Mouse (Mus musculus) thymus, postnatal 4 days (tissue): ENCODE data around the gene Gga1.
"Not testable (repeated sequence)": the region's sequence is repeated elsewhere in the genome, so short reads cannot be mapped to it uniquely, and the experiment has no call there.

Experiments used
- DNase-seq: peaks from one replicate; pipeline ENCODE4 v3.0.0; 2021

The Gga1 gene

GRCm38 (mm10) chr15:78845867-78846266 is 31.1 kb upstream of the Gga1 start:
- no peak for DNase-seq

- no peak for DNase-seq
Observed at GRCm38 (mm10) chr15:78846352-78846751, 30.6 kb upstream of the Gga1 start.

- DNase-seq = not testable (repeated sequence)
Observed at GRCm38 (mm10) chr15:78846805-78847204, 30.2 kb upstream of the Gga1 start.

- DNase-seq = peak; percentile 92
Observed at GRCm38 (mm10) chr15:78848467-78848866, 28.5 kb upstream of the Gga1 start.

- DNase-seq = no peak
Observed at GRCm38 (mm10) chr15:78849485-78849884, 27.5 kb upstream of the Gga1 start.

GRCm38 (mm10) chr15:78850059-78850824 is 26.7 kb upstream of the Gga1 start:
- DNase-seq = no peak

DNA sequence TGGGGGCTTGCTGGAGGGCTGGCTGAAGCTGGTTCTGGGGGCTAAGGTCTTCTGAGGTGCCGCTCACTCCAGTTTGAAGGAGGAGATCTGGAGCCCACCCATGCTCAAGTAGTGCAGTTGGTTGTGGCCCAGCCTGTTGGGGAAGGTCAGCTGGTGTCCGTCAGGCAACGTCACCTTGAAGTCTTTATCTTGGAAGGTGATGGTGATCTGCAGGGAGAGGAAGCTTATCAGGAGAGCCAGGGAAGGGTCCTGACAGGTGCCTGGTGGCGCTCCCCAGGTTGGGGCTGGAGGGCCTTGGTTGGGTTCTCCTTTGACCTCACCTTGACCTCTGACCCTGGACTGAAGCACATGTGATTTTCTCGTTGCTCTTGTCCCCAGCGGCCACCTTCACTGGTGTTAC is 26.0 kb upstream of the Gga1 start:
- no peak for DNase-seq

DNA sequence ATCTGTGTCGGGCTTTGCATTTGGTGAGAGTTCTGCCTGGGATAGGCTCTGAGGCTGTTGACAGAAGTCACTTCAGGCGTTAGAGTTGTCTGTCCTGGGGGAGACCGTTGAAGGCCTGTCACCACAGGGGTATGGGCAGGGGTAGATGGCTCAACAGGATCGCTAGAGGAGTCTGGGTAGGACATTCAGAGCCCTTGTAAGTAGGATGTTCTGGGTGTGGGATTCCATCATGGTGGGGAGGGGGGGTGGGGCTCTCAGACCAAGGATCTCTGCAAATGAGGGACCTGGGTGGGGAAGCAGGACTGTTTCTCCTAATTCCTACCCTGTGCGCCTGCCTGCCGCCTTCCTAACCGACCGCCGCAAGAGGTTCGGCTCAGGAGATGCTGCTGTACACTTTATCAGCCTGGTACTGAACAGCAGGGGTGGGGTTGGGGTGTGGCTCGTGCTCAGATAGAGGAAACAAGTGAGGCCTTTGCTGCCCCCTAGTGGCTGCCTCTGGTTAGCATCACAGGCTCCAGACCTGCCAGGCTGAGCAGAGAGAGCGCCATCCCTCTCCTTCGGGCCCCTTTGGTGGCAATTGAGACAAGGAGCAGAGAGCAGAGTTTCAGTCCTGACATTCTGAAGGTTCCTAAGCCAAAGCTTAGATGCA is 25.4 kb upstream of the Gga1 start:
- DNase-seq = peak; percentile 96

DNA sequence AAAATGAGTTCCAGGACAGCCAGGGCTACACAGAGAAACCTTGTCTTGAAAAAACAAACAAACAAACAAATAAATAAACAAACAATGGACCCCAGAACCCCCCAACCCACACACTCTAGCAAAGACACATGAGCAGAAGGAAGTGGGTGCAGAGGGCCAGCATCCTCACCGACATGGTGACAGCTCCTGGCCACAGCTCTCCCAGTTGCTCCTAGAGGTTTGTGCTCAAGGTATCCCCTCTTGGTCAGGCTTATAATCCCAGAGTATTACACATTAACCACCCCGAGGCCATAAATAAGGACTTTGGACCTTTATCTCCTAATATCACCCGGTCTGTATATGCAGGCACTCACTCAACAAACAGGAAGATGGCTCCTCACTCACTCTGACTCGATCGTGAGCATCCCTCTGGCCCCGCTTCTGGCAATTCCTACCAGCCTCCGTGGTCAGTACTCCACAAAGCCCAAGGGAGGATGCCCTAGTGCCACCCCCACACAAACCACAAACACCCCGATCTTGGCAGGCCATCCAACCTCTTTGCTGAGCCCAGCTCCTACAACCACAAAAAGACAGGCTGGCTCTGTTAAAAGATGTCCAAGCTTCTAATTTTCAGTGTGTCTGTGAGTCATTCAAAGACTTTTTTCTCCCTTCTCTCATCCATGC is 21.6 kb upstream of the Gga1 start, which contains the start of gene Lgals2:
Gene Lgals2, minus strand, starts transcription at position 227 of the 663 bp plus-strand sequence.
- no peak for DNase-seq

DNA sequence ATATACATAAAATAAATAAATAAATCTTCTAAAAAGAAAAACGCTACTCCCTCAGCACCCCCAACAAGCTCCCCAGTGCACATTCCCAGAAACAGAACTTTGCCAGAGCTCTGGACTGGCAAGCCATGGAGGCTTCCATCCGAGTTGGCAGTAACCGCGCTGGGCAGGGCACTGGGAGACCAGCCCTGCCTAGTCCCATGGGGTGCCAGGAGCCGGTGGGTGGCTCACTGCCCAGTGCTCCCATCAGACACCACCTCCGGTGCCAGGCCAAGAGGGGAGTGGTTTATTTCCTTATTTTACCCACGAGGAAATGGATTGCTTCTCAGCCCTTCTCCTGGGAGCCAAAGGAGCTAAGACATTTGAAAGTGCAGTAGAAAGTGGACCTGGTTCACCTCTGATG is 20.0 kb upstream of the Gga1 start:
- no peak for DNase-seq

DNA sequence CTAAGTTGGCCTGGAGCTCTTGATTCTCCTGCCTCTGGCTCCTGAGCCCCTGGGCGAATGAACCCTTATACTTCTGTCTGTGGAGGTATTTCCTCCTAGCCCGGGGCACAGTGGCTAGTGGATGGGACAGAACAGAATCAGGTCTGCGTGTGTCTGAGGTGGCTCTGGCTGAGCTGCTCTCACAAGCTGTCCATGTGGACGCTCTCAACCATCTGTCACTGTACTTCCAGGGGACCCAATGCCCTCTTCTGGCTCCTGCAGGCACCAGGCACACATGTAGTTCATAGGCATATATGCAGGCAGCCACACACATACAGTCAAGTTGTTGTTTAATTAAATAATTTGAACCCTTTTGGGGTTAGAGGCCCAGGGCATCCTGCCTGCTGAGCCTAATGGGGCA is 17.7 kb upstream of the Gga1 start:
- DNase-seq = no peak

DNA sequence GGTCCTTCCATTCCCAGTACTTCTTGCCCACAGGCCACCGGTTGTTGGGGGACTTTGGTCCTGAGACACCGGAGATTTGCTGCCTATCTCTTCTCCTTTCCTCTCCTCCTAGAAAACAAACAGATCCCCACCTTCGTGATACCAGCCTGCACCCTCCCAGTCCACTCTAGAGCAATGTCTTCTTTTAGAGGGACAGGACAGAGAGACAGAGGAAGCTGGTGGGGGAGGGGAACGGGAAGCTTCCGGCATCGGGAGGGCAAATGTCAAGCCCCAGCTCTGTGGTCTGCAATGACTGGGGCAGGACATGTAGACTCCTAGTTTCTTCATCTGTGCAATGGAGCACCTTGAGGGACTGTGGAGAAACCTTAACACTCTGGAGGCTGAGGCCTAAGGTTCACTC is 17.3 kb upstream of the Gga1 start:
- DNase-seq = peak; percentile 66

GRCm38 (mm10) chr15:78862280-78862679 is 14.7 kb upstream of the Gga1 start:
- DNase-seq = no peak

GRCm38 (mm10) chr15:78863154-78863553 is 13.8 kb upstream of the Gga1 start:
- DNase-seq = no peak

GRCm38 (mm10) chr15:78863852-78864253 is 13.1 kb upstream of the Gga1 start:
- peak; percentile 72 for DNase-seq

- no peak for DNase-seq
Observed at GRCm38 (mm10) chr15:78868398-78868797, 8.6 kb upstream of the Gga1 start.

GRCm38 (mm10) chr15:78868826-78869233 is 8.2 kb upstream of the Gga1 start:
- DNase-seq = no peak

DNA sequence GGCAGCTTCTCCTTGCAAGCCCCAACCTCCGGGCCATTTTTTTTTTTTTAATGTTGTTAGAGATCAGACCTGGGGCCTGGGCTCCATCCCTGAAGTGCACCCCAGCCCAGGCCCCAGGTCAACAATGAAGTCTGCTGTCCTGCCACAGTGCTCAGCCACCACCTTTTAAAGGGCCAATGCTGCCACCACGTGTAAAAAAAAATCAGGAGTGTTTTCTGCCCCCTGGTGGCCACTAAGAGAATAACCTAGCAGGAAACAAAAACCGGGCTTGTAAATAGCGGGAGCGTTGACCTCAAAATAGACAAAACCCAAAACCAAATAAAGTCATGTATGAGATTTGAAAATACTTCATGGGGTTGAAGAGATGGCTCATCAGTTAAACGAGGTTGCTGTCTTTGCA is 7.2 kb upstream of the Gga1 start:
- DNase-seq = peak; percentile 61

DNA sequence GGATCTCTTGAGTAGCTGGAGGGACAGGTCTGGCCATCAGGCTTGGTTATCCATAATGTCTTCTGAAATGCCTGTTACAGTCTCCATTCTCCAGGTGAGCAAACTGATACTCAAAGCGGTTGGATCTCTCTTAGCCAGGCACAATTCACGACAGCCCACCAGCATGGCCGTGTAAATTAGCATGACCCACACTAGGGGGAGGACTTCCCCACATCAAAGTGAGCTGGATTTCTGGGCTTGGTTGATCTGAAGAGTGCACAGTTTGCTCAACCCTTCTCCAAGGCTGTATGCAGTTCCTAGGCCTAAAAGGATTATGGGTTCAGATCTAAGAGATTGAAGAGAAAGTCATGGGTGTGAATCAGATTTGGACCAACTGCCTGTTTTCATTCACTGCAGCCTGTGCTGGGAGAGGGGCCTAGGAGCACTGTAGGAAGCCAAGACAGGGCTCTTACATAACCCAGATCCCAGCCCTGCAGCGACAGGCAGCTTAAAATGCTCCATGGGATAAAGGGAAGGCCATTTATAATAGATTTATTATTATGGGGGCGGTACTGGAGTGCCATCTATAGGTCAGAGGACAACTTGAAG is 4.9 kb upstream of the Gga1 start:
- no peak for DNase-seq

- no peak for DNase-seq
Observed at GRCm38 (mm10) chr15:78873803-78874435, 3.1 kb upstream of the Gga1 start.

DNA sequence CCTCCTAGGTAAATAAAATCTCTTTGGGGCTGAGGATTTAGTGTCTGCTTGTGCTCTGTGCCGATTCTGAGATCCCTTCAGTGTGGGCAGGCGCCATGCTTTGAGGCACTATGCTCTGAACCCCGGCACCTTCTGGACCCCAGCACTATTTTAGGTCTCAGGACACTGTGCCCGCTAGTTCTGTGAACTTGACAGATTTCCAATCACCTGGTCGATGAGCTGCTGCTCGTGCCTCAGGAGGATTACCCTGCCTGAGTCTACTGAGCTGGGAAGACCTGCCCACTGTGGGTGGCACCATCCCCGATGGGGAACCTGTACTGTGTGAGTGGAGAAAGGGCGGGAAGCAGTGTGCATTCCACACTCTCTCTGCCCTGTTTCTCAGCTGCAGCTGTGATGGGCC is 2.0 kb upstream of the Gga1 start:
- no peak for DNase-seq

DNA sequence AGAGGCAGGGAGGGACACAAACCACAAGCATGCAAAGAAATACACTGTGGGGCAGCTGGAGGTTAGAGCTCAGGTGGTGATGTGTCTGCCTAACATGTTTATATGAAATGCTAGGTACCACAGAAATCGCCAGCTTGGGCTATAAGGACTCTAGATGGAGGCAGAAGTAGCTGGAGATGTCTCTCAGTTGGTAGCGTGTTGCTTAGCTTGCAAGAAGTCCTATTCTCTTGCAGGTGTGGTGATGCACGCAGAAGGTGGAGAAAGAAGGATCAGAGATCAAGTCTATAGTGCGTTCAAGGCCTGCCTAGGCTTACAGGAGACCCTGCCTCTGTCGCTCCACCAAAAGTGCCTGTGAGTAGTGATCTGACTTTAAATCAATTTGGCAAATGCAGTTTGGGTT is 1.5 kb upstream of the Gga1 start:
- no peak for DNase-seq

GRCm38 (mm10) chr15:78876258-78876696 is 713 bp upstream of the Gga1 start:
- DNase-seq = peak; percentile 82
